Mouse (Mus musculus): ENCODE results near the gene Tac4.

- TF ChIP-seq CTCF (conservative IDR thresholded peaks at IDR 0.05; ENCODE audit: insufficient read depth, insufficient read length, low read depth, low read length): no peak
- TF ChIP-seq POLR2A (IDR thresholded peaks at IDR 0.05; ENCODE audit: low read depth, low read length): no peak
Observed at GRCm38 (mm10) chr11:95242653-95243052, 18.7 kb upstream of the Tac4 start.
